Mouse (Mus musculus): Measurements from ENCODE around the gene Adgrg3.

Adgrg3 gene

GRCm38 (mm10) chr8:94992996-94993724 is 24.3 kb upstream of the Adgrg3 start:
- DNase-seq: no peak

GRCm38 (mm10) chr8:94994006-94994405 is 23.5 kb upstream of the Adgrg3 start:
- DNase-seq: peak; percentile 83

GRCm38 (mm10) chr8:94994510-94994909 is 23.0 kb upstream of the Adgrg3 start:
- DNase-seq: no peak

DNA sequence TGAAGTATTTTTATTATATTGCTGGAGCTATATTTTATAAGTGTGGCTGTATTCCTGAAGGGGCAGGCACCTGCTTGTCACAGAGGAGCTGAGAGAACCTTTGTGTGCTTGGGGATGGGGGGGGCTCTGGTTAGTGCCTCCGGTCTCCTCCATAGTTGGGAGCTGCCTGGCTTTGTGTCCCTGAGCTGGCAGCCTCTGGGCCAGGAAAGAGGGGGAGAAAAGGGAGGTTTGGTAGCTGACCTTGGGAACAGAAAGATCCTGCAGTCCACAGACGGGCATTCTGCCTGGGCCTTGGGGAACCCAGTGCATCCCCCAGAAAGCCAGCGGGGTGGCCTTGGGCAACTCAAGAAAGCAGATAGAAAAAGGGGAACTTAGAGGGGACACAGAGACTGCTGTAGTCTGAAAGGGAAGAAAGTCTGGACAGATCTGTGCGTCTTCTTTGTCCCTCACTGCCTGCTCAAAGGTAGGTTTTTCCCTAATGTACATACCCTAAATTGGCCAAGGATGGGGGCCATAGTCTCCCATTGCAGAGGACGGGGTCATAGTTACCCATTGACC is 22.1 kb upstream of the Adgrg3 start:
- DNase-seq: no peak

DNA sequence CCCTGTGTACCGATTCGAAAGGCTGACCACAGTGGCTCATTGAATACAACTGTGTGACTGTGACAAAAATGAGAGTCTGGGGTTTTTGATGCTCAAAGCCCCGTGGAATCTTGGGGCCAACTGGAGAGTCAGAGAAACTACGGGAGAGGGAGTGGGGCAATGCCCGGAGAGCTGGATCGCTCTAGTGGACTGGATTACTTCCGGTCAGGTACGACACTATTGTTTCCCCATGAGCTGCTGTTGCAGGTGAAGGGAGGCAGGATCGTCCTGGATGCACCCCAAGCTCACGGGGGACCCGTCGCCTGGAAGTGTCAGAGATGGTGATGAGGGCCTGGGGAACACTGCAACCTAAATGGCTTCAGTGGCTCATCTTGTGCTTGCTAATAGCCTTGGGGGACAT is 21.5 kb upstream of the Adgrg3 start:
- DNase-seq: no peak

GRCm38 (mm10) chr8:94996899-94997856 is 20.3 kb upstream of the Adgrg3 start:
- peak; percentile 83 for DNase-seq

GRCm38 (mm10) chr8:94997857-94998243 is 19.6 kb upstream of the Adgrg3 start:
- no peak for DNase-seq

DNA sequence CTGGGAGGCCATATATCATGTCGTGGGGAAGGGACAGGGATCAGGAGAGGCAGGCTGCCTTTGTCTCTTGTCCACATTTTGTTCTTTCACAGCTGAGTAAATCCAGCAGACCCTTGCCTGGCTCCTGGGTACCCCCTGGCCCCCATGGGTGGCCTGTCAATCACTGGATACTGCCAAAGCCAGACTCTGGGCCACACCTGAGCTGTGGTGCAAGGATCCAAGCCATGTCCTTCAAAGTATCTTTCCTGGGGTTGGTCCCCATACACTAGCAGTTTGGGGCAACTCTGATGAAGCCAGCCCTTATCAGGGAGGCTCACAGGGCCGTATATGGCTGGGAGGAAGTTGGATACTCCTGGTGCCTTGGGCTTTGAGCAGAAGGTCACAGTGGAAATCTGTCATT is 19.1 kb upstream of the Adgrg3 start:
- DNase-seq: no peak

DNA sequence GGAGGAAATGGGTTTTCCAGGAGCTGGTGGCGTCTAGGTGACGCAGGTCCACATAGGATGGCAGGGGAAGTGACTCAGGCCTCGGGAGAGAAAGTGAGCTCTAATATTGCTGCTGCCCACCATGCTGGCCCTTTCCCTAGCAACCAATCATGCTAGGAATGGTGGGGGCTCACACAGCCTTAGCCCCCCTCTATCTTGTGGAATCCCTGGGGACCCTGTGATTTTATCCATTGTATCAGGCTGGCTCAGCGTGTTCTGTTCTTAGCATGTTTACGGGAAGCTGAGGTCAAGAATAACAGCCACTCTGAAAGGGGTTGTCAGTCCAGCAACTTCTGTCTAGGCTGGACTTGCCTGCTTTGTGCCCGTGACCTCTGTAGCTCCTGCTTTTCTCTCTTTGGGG is 18.5 kb upstream of the Adgrg3 start:
- no peak for DNase-seq

DNA sequence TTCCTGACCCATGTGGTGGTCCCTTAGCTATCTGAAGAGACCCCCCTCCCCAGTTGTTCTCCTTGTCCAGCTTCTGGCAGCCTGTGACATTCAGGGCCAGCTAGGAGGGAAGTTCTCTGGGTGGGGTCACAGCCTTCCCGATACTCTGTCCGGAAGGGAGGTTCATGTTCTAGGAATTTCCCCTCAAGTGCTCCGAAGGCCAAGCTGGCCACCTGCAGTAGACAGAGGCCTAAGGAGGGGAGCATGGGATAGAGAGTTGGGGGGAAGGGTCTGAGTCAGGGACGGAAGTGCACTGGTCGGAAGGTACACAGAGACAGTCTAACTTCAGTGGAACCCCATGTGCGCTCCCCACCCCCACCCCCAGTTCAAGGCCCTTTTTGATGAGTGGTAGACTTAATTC is 17.5 kb upstream of the Adgrg3 start:
- DNase-seq: peak; percentile 55

DNA sequence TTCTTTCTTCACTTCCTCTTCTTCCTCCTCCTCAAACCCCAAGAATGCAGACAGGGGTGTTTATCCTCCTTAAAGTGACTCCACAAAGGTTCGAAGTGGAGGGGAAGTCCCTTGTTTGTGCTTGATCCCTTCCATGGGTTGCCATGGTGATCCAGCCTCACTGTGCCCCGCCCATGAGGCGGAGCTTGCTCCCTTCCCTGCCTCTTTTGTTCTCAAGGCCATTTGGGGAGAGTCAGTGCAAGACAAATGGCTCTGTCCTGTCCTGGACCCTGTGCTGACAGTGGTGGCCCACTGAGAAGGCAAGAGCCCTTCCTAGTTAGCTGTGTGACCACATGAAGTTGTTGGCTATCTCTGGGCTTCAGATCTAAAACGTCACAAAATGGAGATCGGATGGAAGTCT is 16.8 kb upstream of the Adgrg3 start:
- DNase-seq: peak; percentile 79

DNA sequence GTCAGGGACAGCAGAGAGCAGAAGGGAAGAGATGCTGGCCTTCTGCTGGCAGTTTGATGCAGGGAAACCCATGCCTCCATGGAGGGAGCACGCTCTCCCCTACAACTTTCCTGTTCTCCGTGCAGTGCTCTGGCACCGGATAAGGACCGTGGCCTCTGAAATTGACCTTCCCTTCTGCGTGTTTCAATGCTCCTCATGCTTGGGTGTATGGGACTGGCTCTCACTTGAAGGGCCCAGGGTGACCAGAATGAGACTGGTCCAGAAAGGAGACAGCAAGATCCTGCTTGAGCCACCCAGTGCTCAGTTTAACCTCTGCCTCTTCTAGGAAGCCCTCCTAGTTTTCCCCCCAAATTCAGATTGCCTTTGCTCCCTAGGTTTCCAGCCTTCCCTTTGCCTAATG is 16.3 kb upstream of the Adgrg3 start:
- DNase-seq: no peak

- DNase-seq: peak; percentile 87
Measured at GRCm38 (mm10) chr8:95001655-95002054, 15.8 kb upstream of the Adgrg3 start.

GRCm38 (mm10) chr8:95002089-95002655 is 15.3 kb upstream of the Adgrg3 start:
- DNase-seq: no peak

GRCm38 (mm10) chr8:95012442-95012919 is 5.0 kb upstream of the Adgrg3 start:
- no peak for DNase-seq

DNA sequence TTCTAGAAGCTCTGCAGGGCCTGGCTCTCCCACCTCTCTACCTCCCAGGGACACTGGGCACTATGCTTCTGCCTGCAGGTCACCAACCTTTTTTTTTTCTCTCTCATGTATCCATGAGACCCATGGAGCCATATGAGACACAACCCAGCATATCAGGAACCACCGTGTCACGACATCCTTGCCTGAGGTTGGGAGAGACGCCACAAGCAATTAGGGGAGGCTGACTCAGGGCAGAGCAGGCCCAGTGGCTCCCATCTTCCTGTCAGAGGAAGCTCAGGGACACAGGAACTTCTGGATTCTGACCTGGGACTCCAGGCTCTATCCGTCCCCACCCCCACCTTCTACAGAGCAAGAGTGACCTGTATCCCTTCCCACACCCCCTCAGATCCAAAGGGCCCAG is 1.6 kb upstream of the Adgrg3 start:
- DNase-seq: peak; percentile 15

DNA sequence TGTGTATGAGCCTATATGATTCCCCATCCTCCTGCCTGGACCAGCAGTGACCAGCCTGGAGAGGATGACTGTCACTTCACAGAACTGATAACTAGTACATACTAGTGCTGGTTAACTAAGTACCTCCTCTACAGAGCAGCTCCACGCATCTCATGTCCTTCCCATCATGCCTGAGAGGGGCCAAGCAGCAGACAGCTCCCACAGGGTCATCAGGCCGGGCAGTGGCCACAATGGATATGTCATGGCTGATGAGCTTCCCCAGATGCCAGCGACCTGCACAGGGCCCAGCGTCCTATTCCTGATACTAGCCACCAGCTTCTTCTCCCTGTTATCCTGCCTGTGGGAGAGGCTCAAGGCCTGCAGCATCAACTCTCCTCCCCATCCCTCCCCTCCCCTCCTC is 808 bp upstream of the Adgrg3 start:
- DNase-seq: peak; percentile 7

- DNase-seq: peak; percentile 5
Measured at GRCm38 (mm10) chr8:95017969-95018635, 610 bp downstream of the Adgrg3 start.

GRCm38 (mm10) chr8:95020293-95020777 is 2.8 kb downstream of the Adgrg3 start:
- peak; percentile 57 for DNase-seq

- no peak for DNase-seq
Measured at GRCm38 (mm10) chr8:95020821-95021220, 3.3 kb downstream of the Adgrg3 start.

DNA sequence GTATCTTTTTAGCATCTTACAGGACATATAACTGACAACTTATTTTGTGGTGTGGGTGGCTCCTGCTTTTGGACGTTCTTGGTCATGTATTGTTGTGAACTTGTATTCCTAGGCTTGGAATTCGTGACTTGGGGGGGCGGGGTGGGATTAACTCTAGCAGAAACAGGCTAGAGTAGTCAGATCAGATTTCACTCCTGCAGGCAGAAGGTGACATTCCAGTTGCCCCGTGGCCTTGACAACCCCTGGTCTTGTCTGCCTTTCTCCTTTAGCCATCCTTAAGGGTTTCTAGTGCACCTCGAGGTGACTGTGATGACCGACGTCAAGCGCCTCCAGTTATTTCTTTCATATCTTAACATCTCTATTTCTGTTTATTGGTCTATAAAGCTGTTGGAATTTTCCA is 5.7 kb downstream of the Adgrg3 start:
- DNase-seq: no peak

DNA sequence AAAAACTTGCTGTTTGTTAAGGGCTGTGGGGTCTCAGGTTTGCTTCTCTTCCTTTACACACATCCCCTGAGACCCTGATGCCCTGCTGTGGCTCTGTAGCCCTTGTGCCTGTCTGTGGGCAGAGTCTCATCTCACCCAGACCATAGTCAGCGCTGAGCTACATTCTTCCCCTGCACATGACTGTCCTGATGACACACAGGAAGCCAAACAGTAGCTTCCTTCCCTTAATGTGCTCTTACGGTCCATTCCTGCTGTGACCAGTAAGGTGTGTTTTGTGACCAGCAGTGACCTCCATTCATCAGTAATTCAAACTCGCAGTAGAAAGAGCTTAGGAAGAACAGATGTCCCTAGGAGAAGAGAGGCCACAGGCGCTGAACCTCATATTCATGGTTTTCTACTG is 6.9 kb downstream of the Adgrg3 start:
- no peak for DNase-seq

Measured in kidney, postnatal 10 days (tissue).